Mouse (Mus musculus) limb, embryonic 14.5 days (tissue): ENCODE data around the gene Zmynd10. TPM values are rescaled to one million over a fixed set of nuclear protein-coding genes. Genes with fewer than 3 reads are reported as not detected.
A peak's percentile ranks its signal among the peaks of the same experiment; 100 is the strongest.

ENCODE experiments used
- ATAC-seq: fragments of 200-750 bp; cut with Nextera tagmentation; 2 replicates; pipeline ENCODE4 v1.8.0; 2017; ENCODE audit warnings: low read depth, moderate number of reproducible peaks, moderate TSS enrichment; ENCODE audit not compliant: low FRiP score
- DNase-seq: peaks from one replicate; pipeline ENCODE4 v3.0.0-alpha.2; 2015; ENCODE audit warnings: low spot score
- H3K27ac ChIP-seq: fragments of 300-500 bp; sonication (generic); replicated peaks from 2 replicates; pipeline ENCODE4 v1.5.1; 2014; ENCODE audit warnings: low read depth, mild to moderate bottlenecking, low read length, moderate library complexity, mixed read lengths
- H3K27me3 ChIP-seq: fragments of 300-500 bp; sonication (generic); 2 replicates; pipeline ENCODE4 v1.6.1; 2014; ENCODE audit warnings: low read length, mixed read lengths; ENCODE audit not compliant: control insufficient read depth, insufficient read depth
- H3K36me3 ChIP-seq: fragments of 300-500 bp; sonication (generic); 2 replicates; pipeline ENCODE4 v1.6.1; 2014; ENCODE audit warnings: mild to moderate bottlenecking, low read length, moderate library complexity, mixed read lengths; ENCODE audit not compliant: control insufficient read depth, insufficient read depth
- H3K4me1 ChIP-seq: fragments of 300-500 bp; sonication (generic); 2 replicates; pipeline ENCODE4 v1.6.1; 2014; ENCODE audit warnings: antibody characterized with exemption, low read length, mixed read lengths; ENCODE audit not compliant: control insufficient read depth, insufficient read depth
- H3K4me2 ChIP-seq: fragments of 300-500 bp; sonication (generic); replicated peaks from 2 replicates; pipeline ENCODE4 v1.6.1; 2014; ENCODE audit warnings: low read depth, mild to moderate bottlenecking, low read length, moderate library complexity; ENCODE audit not compliant: severe bottlenecking
- H3K4me3 ChIP-seq: fragments of 300-500 bp; sonication (generic); replicated peaks from 2 replicates; pipeline ENCODE4 v1.5.1; 2014; ENCODE audit warnings: low read length
- H3K9ac ChIP-seq: fragments of 300-500 bp; sonication (generic); 2 replicates; pipeline ENCODE4 v1.6.1; 2014; ENCODE audit warnings: mild to moderate bottlenecking, low read depth, low read length, moderate library complexity; ENCODE audit not compliant: severe bottlenecking
- H3K9me3 ChIP-seq: fragments of 300-500 bp; sonication (generic); 2 replicates; pipeline ENCODE4 v1.6.1; 2016; ENCODE audit warnings: low read length; ENCODE audit not compliant: control insufficient read depth
- POLR2A ChIP-seq: fragments of 200-500 bp; IDR thresholded peaks from 2 replicates; pipeline ENCODE4 v1.8.0; 2012; ENCODE audit warnings: inconsistent platforms, mild to moderate bottlenecking, moderate library complexity, borderline replicate concordance; ENCODE audit not compliant: insufficient read depth, insufficient read length; ENCODE audit errors: extremely low read depth
- WGBS: fragments of 180-500 bp; shearing (Covaris S2); extraction: QIAGEN DNeasy Blood & Tissue Kit; methylation state at CpG from one replicate; pipeline ENCODE4 v1.1.7; 2014; 5-methylcytosine and 5-hydroxymethylcytosine counted together
- polyA plus RNA-seq, 2 experiments: library from polyadenylated mRNA; depleted of rRNA in 1 of 2; stranded (reverse) in 1 of 2; unstranded in 1 of 2; fragments of >200 nt; fragmentation: Nextera tagmentation in 1 of 2; extraction: Ambion mirVana in 1 of 2; gene quantifications; 2 replicates each; pipeline versions ENCODE4 v1.2.1 to v1.2.3; 2012 to 2014

Zmynd10 gene
- polyA plus RNA-seq (2012; rRNA removed): 0.76 and 1.4 TPM in 2 replicates
- polyA plus RNA-seq (2014; fragmentation: Nextera tagmentation; extraction: Ambion mirVana): 1.2 TPM in 1 of 2 replicates, not detected in the other

DNA sequence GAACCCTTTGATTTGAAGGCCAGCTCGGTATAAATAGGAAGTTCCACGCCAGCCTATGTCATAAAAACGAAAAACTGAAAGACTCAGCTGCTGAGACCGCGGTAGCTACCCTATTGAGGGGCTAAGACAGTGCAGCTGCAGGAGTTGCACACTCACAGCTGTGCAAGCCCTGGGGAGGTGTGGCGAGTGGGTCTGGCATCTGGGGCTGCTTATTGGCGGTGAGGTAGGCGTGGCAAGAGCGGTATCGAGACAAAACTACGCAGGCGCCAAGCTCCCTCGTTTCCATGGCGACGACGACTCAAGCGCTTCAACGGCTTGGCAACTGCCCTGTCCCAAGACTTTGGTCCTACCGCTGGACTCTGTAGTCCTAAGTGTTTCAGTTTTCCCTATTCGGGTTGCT lies at the start of gene Zmynd10:
Gene Zmynd10, plus strand, starts transcription at position 273 of the 400 bp plus-strand sequence.
- peak within 1 kb of the TSS; percentile 45 for H3K4me2 ChIP-seq
- H3K9me3 ChIP-seq: no peaks in the 10 kb centered on the region
- ATAC-seq (peak; percentile 76), DNase-seq (peak; percentile 95)
- H3K4me3 ChIP-seq: peak within 1 kb of the TSS; percentile 18
- peaks cover 16% of the 10 kb centered on the region for H3K36me3 ChIP-seq
- no peak for TF ChIP-seq POLR2A
- no peaks in the 10 kb centered on the region for H3K27me3 ChIP-seq
- WGBS: under 1% methylated on average over 20 of the region's 20 CpGs
- 0 out of 2 replicates have a peak within 1 kb of the TSS, but pooled peaks have one; percentile 19 for H3K27ac ChIP-seq
- H3K9ac ChIP-seq: no peak within 1 kb of the TSS
- peaks cover 36% of the 10 kb centered on the region for H3K4me1 ChIP-seq

DNA sequence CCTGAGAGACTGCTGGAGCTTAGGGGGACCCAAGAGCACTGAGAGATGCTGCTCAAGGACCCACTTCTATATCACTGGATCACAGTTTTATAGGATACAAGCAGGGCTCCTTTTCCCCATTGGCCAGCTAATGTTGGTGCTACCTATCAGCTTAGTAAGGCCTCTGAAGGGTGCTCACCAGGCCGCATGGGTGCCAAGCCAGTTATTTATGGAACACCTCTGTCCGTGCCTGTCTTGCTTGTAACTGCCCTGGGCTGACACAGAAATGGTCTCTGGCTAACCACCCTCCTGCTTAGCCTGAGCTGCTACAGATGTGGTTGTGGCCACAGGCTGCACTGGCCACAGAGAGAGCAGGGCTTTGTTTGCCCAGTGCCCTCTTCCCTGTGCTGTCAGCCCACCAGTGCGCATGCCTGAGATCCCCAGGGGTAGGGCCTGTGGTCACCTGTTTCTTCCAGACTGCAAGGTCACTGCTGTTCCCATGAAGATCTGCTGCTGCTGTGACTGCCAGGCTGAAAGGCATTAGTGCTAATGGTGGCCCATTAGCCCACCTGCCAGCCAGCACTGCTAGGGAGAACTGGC lies 46.3 kb upstream of the Zmynd10 start:
- 76% methylated on average over 3 of the region's 3 CpGs for WGBS
- H3K4me1 ChIP-seq: no peaks in the 10 kb centered on the region; the same call in 1 of the 2 replicates
- H3K27me3 ChIP-seq: no peaks in the 10 kb centered on the region; the same call in 1 of the 2 replicates
- no peaks in the 10 kb centered on the region for H3K36me3 ChIP-seq
- ATAC-seq (no peak), DNase-seq (no peak)
- H3K27ac ChIP-seq: no peak overlapping the region
- TF ChIP-seq POLR2A: no peak
- no peak overlapping the region for H3K4me2 ChIP-seq
- no peaks in the 10 kb centered on the region for H3K9me3 ChIP-seq
- no peak overlapping the region for H3K4me3 ChIP-seq
- H3K9ac ChIP-seq: no peak overlapping the region

GRCm38 (mm10) chr9:107502131-107502846 lies 44.8 kb upstream of the Zmynd10 start:
- Histone ChIP-seq H3K27ac (no peak overlapping the region), H3K4me2 (no peak overlapping the region), H3K36me3 (no peaks in the 10 kb centered on the region), H3K9me3 (no peaks in the 10 kb centered on the region), H3K9ac (no peak overlapping the region), H3K4me1 (no peaks in the 10 kb centered on the region; the same call in 1 of the 2 replicates), H3K4me3 (no peak overlapping the region), H3K27me3 (no peaks in the 10 kb centered on the region; the same call in 1 of the 2 replicates)
- DNase-seq (no peak), ATAC-seq (no peak)
- WGBS: 83% methylated on average over 12 of the region's 12 CpGs
- TF ChIP-seq POLR2A: no peak

DNA sequence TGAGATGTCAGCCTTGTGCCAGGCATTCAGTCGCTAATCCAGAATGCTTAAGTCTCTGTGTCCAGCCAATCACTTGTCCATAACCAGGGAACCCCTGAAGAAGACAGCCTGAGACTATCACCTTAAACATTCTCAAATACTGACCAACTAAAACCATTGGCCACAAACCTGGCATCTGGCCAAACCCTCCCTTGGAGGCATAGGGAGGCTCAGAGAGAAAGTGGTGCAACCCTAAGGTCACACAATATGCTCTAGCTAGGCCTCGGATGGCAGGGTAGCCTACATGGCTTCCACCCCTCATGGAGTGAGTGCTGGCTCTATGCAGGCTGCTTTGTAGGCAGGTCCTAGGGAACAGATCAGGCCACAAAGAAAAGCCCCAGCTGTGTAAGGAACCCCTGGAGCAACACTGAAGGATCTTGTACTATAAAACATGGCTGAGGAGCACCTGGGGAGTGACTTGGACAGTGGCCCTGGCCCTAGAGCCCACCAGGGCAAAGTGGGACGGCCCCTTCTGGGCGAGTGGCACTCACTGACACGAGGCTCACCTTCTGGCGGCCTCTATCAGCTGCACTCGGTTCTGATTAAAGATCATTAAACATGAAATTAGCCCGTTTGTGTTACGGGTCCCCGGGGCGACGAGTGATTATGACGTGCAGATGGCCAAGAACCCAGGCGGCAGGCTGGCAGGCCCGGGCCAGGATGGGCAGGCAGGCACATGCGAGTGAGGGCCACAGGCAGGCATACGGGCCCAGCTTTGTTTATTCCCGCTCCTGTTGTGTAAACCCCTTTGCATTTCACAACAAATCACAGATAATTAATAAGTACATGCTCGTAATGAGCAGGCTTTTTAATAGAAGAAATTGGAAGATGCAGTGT lies 42.2 kb upstream of the Zmynd10 start:
- Histone ChIP-seq H3K4me2 (no peak overlapping the region), H3K9ac (no peak overlapping the region), H3K27ac (no peak overlapping the region), H3K4me3 (no peak overlapping the region), H3K9me3 (no peaks in the 10 kb centered on the region), H3K27me3 (no peaks in the 10 kb centered on the region; the same call in 1 of the 2 replicates), H3K36me3 (no peaks in the 10 kb centered on the region), H3K4me1 (peaks cover 11% of the 10 kb centered on the region)
- WGBS: 36% methylated on average over 19 of the region's 19 CpGs
- DNase-seq (no peak), ATAC-seq (no peak)
- TF ChIP-seq POLR2A: no peak

DNA sequence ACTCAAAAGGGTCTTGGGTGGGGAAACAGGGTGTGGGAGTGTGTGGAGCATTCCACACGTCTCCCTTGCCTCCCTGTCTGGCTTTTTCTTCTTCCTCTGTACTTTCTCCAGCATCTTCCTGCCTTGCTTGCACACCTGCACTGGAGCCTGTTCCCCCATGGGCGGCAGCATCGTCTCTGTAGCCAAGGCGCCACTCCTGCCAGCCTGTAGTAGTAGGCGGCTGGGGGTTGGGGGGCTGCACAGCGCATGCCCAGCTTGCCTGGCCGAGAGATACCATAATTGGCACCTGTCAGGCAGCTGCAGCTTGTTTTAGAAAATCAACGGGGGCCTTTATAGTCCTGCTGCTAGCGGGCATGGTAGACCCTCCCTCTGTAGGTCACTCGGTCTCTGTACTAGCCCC lies 38.8 kb upstream of the Zmynd10 start:
- Histone ChIP-seq H3K27me3 (no peaks in the 10 kb centered on the region; the same call in 1 of the 2 replicates), H3K4me2 (no peak overlapping the region), H3K4me1 (peaks cover 11% of the 10 kb centered on the region), H3K27ac (no peak overlapping the region), H3K9ac (no peak overlapping the region), H3K9me3 (no peaks in the 10 kb centered on the region), H3K4me3 (no peak overlapping the region), H3K36me3 (no peaks in the 10 kb centered on the region)
- DNase-seq (no peak), ATAC-seq (no peak)
- no peak for TF ChIP-seq POLR2A
- WGBS: 28% methylated on average over 10 of the region's 10 CpGs
